Mouse (Mus musculus): Measurements from ENCODE around the gene Adam1b. TPM values are rescaled to one million over a fixed set of nuclear protein-coding genes. Genes with fewer than 3 reads are reported as not detected.
"Not testable (repeated sequence)": the region's sequence is repeated elsewhere in the genome, so short reads cannot be mapped to it uniquely, and the experiment has no call there.

Adam1b gene
- polyA plus RNA-seq, 1 experiment from 2014 or later, result not detected

GRCm38 (mm10) chr5:121518983-121519382, 15.7 kb upstream of the Adam1b start:
- Histone ChIP-seq H3K27ac (ENCODE audit: low read length) (no peak overlapping the region), H3K4me1 (ENCODE audit: control insufficient read depth, low read depth, low read length) (no peaks in the 10 kb centered on the region), H3K9me3 (replicated peaks; ENCODE audit: control insufficient read depth, low read length) (no peaks in the 10 kb centered on the region), H3K27me3 (ENCODE audit: control insufficient read depth, insufficient read depth, low read depth, low read length) (no peaks in the 10 kb centered on the region), H3K9ac (ENCODE audit: low read depth, low read length) (no peak overlapping the region), H3K4me2 (ENCODE audit: low read depth, low read length) (no peak overlapping the region), H3K4me3 (ENCODE audit: low read depth, low read length) (no peak overlapping the region), H3K36me3 (ENCODE audit: control insufficient read depth, insufficient read depth) (peaks cover 3% of the 10 kb centered on the region)
- ATAC-seq (ENCODE audit: low read depth), result no peak
- WGBS (ENCODE audit: insufficient replicate concordance), result 77% methylated on average over 9 of the region's 9 CpGs

GRCm38 (mm10) chr5:121510009-121510408, 6.8 kb upstream of the Adam1b start:
- Histone ChIP-seq H3K4me2 (ENCODE audit: low read depth, low read length) (no peak overlapping the region), H3K4me3 (ENCODE audit: low read depth, low read length) (no peak overlapping the region), H3K36me3 (ENCODE audit: control insufficient read depth, insufficient read depth) (no peaks in the 10 kb centered on the region), H3K4me1 (ENCODE audit: control insufficient read depth, low read depth, low read length) (no peaks in the 10 kb centered on the region), H3K9ac (ENCODE audit: low read depth, low read length) (no peak overlapping the region), H3K27me3 (ENCODE audit: control insufficient read depth, insufficient read depth, low read depth, low read length) (no peaks in the 10 kb centered on the region), H3K27ac (ENCODE audit: low read length) (no peak overlapping the region), H3K9me3 (replicated peaks; ENCODE audit: control insufficient read depth, low read length) (no peaks in the 10 kb centered on the region)
- WGBS (ENCODE audit: insufficient replicate concordance), result 63% methylated on average over 7 of the region's 7 CpGs
- ATAC-seq (ENCODE audit: low read depth), result no peak

- Histone ChIP-seq H3K27ac (ENCODE audit: low read length) (no peak overlapping the region), H3K9ac (ENCODE audit: low read depth, low read length) (no peak overlapping the region), H3K4me3 (ENCODE audit: low read depth, low read length) (no peak overlapping the region), H3K36me3 (ENCODE audit: control insufficient read depth, insufficient read depth) (no peaks in the 10 kb centered on the region), H3K27me3 (ENCODE audit: control insufficient read depth, insufficient read depth, low read depth, low read length) (no peaks in the 10 kb centered on the region), H3K4me1 (ENCODE audit: control insufficient read depth, low read depth, low read length) (no peaks in the 10 kb centered on the region), H3K4me2 (ENCODE audit: low read depth, low read length) (no peak overlapping the region), H3K9me3 (replicated peaks; ENCODE audit: control insufficient read depth, low read length) (no peaks in the 10 kb centered on the region)
- ATAC-seq (ENCODE audit: low read depth), result no peak
- WGBS (ENCODE audit: insufficient replicate concordance), result 64% methylated on average over 1 of the region's 1 CpGs
Observed at GRCm38 (mm10) chr5:121506846-121507245, 3.6 kb upstream of the Adam1b start.

- not testable (repeated sequence) for H3K27ac ChIP-seq (ENCODE audit: low read length); H3K4me1 ChIP-seq (ENCODE audit: control insufficient read depth, low read depth, low read length); H3K9me3 ChIP-seq (replicated peaks; ENCODE audit: control insufficient read depth, low read length); H3K9ac ChIP-seq (ENCODE audit: low read depth, low read length); H3K27me3 ChIP-seq (ENCODE audit: control insufficient read depth, insufficient read depth, low read depth, low read length); H3K36me3 ChIP-seq (ENCODE audit: control insufficient read depth, insufficient read depth)
- ATAC-seq (ENCODE audit: low read depth), result 0 out of 2 replicates have a peak, but pooled peaks have one; percentile 21
- H3K4me2 ChIP-seq (ENCODE audit: low read depth, low read length), result peak overlapping the region; percentile 29
- 0 out of 2 replicates have a peak overlapping the region, but pooled peaks have one; percentile 7 for H3K4me3 ChIP-seq (ENCODE audit: low read depth, low read length)
- 12% methylated on average over 11 of the region's 17 CpGs for WGBS (ENCODE audit: insufficient replicate concordance)
Observed at GRCm38 (mm10) chr5:121501424-121501996, 1.7 kb downstream of the Adam1b start.

GRCm38 (mm10) chr5:121500719-121501118, 2.5 kb downstream of the Adam1b start:
- Histone ChIP-seq H3K9me3 (replicated peaks; ENCODE audit: control insufficient read depth, low read length) (no peaks in the 10 kb centered on the region), H3K4me3 (ENCODE audit: low read depth, low read length) (no peak overlapping the region), H3K9ac (ENCODE audit: low read depth, low read length) (no peak overlapping the region), H3K27me3 (ENCODE audit: control insufficient read depth, insufficient read depth, low read depth, low read length) (no peaks in the 10 kb centered on the region), H3K27ac (ENCODE audit: low read length) (no peak overlapping the region), H3K4me2 (ENCODE audit: low read depth, low read length) (peak overlapping the region; percentile 29; the same call in 1 of the 2 replicates), H3K4me1 (ENCODE audit: control insufficient read depth, low read depth, low read length) (peaks cover 7% of the 10 kb centered on the region), H3K36me3 (ENCODE audit: control insufficient read depth, insufficient read depth) (no peaks in the 10 kb centered on the region)
- no peak for ATAC-seq (ENCODE audit: low read depth)
- 18% methylated on average over 7 of the region's 7 CpGs for WGBS (ENCODE audit: insufficient replicate concordance)

DNA sequence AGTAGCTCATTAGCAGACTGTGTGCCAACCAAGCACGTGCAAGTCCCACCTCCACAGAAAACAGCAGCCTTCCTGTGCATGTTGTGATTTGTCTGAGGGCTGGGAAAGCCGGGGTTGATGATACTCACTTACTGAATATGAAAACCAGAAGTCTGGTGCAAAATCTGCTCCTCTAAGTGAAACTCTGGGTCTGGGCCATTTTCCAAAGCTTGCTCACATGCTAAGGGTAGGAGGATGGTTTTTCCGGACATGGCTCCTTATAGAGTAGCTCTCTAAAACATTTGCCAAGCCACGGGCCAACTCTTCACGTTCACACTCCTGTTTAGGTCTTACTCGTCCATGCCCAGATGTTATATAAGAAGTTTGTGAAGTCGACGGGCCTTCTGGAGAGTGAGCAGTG, 9.9 kb downstream of the Adam1b start:
- no peak for ATAC-seq (ENCODE audit: low read depth)

GRCm38 (mm10) chr5:121484801-121485200, 18.4 kb downstream of the Adam1b start:
- no peak overlapping the region for H3K9ac ChIP-seq (ENCODE audit: low read depth, low read length)
- H3K27me3 ChIP-seq (ENCODE audit: control insufficient read depth, insufficient read depth, low read depth, low read length), result no peaks in the 10 kb centered on the region
- no peak overlapping the region for H3K4me2 ChIP-seq (ENCODE audit: low read depth, low read length)
- H3K9me3 ChIP-seq (replicated peaks; ENCODE audit: control insufficient read depth, low read length), result no peaks in the 10 kb centered on the region
- no peak overlapping the region for H3K27ac ChIP-seq (ENCODE audit: low read length)
- no peaks in the 10 kb centered on the region for H3K36me3 ChIP-seq (ENCODE audit: control insufficient read depth, insufficient read depth)
- WGBS (ENCODE audit: insufficient replicate concordance), result 59% methylated on average over 5 of the region's 5 CpGs
- ATAC-seq (ENCODE audit: low read depth), result 0 out of 2 replicates have a peak, but pooled peaks have one; percentile 37
- no peaks in the 10 kb centered on the region for H3K4me1 ChIP-seq (ENCODE audit: control insufficient read depth, low read depth, low read length)
- no peak overlapping the region for H3K4me3 ChIP-seq (ENCODE audit: low read depth, low read length)

More for the DNA sequence above, 9.9 kb downstream of the Adam1b start:
- Histone ChIP-seq H3K27me3 (ENCODE audit: control insufficient read depth, insufficient read depth, low read depth, low read length) (no peaks in the 10 kb centered on the region), H3K27ac (ENCODE audit: low read length) (no peak overlapping the region), H3K9me3 (replicated peaks; ENCODE audit: control insufficient read depth, low read length) (no peaks in the 10 kb centered on the region), H3K4me2 (ENCODE audit: low read depth, low read length) (no peak overlapping the region), H3K9ac (ENCODE audit: low read depth, low read length) (no peak overlapping the region), H3K4me3 (ENCODE audit: low read depth, low read length) (no peak overlapping the region), H3K4me1 (ENCODE audit: control insufficient read depth, low read depth, low read length) (no peaks in the 10 kb centered on the region), H3K36me3 (ENCODE audit: control insufficient read depth, insufficient read depth) (no peaks in the 10 kb centered on the region)
- 62% methylated on average over 8 of the region's 8 CpGs for WGBS (ENCODE audit: insufficient replicate concordance)

DNA sequence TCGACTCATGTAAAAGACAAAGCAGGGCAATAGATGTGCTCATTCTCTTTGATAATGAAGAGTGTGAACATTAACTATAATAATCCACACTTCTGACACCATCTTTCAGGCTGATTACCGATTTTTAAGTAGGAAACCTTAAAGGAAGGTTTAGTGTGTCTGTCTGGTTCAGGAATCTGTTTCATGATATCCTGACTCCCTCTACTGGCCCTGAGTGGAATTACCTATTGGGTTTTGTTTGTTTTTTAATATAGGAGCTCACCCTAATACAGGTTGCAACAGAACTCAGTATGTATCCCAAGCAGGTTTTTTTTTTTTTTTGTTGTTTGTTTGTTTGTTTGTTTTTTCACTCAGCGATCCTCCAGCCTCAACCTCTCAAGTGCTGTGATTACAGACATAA, 25.6 kb downstream of the Adam1b start:
- Histone ChIP-seq H3K4me2 (ENCODE audit: low read depth, low read length) (no peak overlapping the region), H3K4me1 (ENCODE audit: control insufficient read depth, low read depth, low read length) (peaks cover 23% of the 10 kb centered on the region), H3K9me3 (replicated peaks; ENCODE audit: control insufficient read depth, low read length) (no peaks in the 10 kb centered on the region), H3K4me3 (ENCODE audit: low read depth, low read length) (no peak overlapping the region), H3K27ac (ENCODE audit: low read length) (no peak overlapping the region), H3K36me3 (ENCODE audit: control insufficient read depth, insufficient read depth) (no peaks in the 10 kb centered on the region), H3K9ac (ENCODE audit: low read depth, low read length) (no peak overlapping the region), H3K27me3 (ENCODE audit: control insufficient read depth, insufficient read depth, low read depth, low read length) (no peaks in the 10 kb centered on the region)
- WGBS (ENCODE audit: insufficient replicate concordance), result 30% methylated on average over 3 of the region's 3 CpGs
- ATAC-seq (ENCODE audit: low read depth), result no peak

- Histone ChIP-seq H3K4me2 (ENCODE audit: low read depth, low read length) (0 out of 2 replicates have a peak overlapping the region, but pooled peaks have one; percentile 12), H3K9ac (ENCODE audit: low read depth, low read length) (no peak overlapping the region)
Observed at GRCm38 (mm10) chr5:121476040-121476439, 27.2 kb downstream of the Adam1b start.

More at GRCm38 (mm10) chr5:121476040-121476439, 27.2 kb downstream of the Adam1b start:
- 32% methylated on average over 1 of the region's 1 CpGs for WGBS (ENCODE audit: insufficient replicate concordance)
- peak; percentile 89 for ATAC-seq (ENCODE audit: low read depth)
- Histone ChIP-seq H3K27me3 (ENCODE audit: control insufficient read depth, insufficient read depth, low read depth, low read length) (no peaks in the 10 kb centered on the region), H3K36me3 (ENCODE audit: control insufficient read depth, insufficient read depth) (no peaks in the 10 kb centered on the region), H3K4me3 (ENCODE audit: low read depth, low read length) (no peak overlapping the region), H3K27ac (ENCODE audit: low read length) (peak overlapping the region; percentile 65), H3K4me1 (ENCODE audit: control insufficient read depth, low read depth, low read length) (peaks cover 30% of the 10 kb centered on the region), H3K9me3 (replicated peaks; ENCODE audit: control insufficient read depth, low read length) (no peaks in the 10 kb centered on the region)

Measured in liver, embryonic 16.5 days (tissue).